8 mouse cellular contexts compared by ENCODE assay signal in genomic region chr1:74950576-74951490, GRCm38 (mm10). TPM values are rescaled to one million over a fixed set of nuclear protein-coding genes. Genes with fewer than 3 reads are reported as not detected.
DNase-seq lines count a peak whose midpoint lies in the region; ATAC-seq and TF ChIP-seq lines count a peak whose summit lies in the region.

No protein-coding gene starts in this region.

- H3K27me3 ChIP-seq in lung, embryonic 15.5 days: peaks cover 94% of the 10 kb centered on the region
- H3K27me3 ChIP-seq in forebrain, embryonic 15.5 days: peaks cover 90% of the 10 kb centered on the region
- H3K27me3 ChIP-seq in neural tube, embryonic 15.5 days (replicated peaks): peaks cover 97% of the 10 kb centered on the region

- no peak for TF ChIP-seq CTCF in lung, adult 2 months (IDR thresholded peaks at IDR 0.05; ENCODE audit: insufficient read depth, low read length)

- peak overlapping the region; percentile 37 for H3K4me3 ChIP-seq in lung, embryonic 15.5 days
- H3K4me3 ChIP-seq in lung, adult 2 months (replicated peaks; ENCODE audit: extremely low read depth, low read depth, low read length): no peak overlapping the region
- H3K4me3 ChIP-seq in forebrain, embryonic 15.5 days: peak overlapping the region; percentile 35
- peak overlapping the region; percentile 38 for H3K4me3 ChIP-seq in neural tube, embryonic 15.5 days (replicated peaks)

- no peak for DNase-seq in lung, adult 2 months
- DNase-seq in kidney, postnatal 36 days: peak; percentile 50 to 69
- no peak for DNase-seq in layer of hippocampus, adult 9-11 months
- DNase-seq in adrenal gland, postnatal 10 days: no peak
- DNase-seq in frontal cortex, postnatal 14 days (ENCODE audit: low spot score in 2 of 2): no peak

- H3K4me2 ChIP-seq in lung, embryonic 15.5 days: peak overlapping the region; percentile 75
- H3K4me2 ChIP-seq in forebrain, embryonic 15.5 days (replicated peaks): peak overlapping the region; percentile 49
- peak overlapping the region; percentile 68 for H3K4me2 ChIP-seq in neural tube, embryonic 15.5 days

- no peak overlapping the region for H3K27ac ChIP-seq in lung, embryonic 15.5 days
- H3K27ac ChIP-seq in forebrain, embryonic 15.5 days (replicated peaks): no peak overlapping the region
- H3K27ac ChIP-seq in neural tube, embryonic 15.5 days (replicated peaks): no peak overlapping the region

- ATAC-seq in lung, embryonic 15.5 days (ENCODE audit: borderline replicate concordance, extremely low read depth, low FRiP score, low TSS enrichment): 0 out of 2 replicates have a peak, but pooled peaks have one; percentile 16
- ATAC-seq in forebrain, embryonic 15.5 days (replicated peaks): no peak
- no peak for ATAC-seq in neural tube, embryonic 15.5 days (ENCODE audit: low FRiP score)

- peaks cover 38% of the 10 kb centered on the region for H3K4me1 ChIP-seq in lung, embryonic 15.5 days
- 0 out of 2 replicates have a peak, but pooled peaks cover 5% of the 10 kb centered on the region for H3K4me1 ChIP-seq in lung, adult 2 months (ENCODE audit: control insufficient read depth, insufficient read depth, low read length)
- H3K4me1 ChIP-seq in forebrain, embryonic 15.5 days: peaks cover 35% of the 10 kb centered on the region
- peaks cover 47% of the 10 kb centered on the region for H3K4me1 ChIP-seq in neural tube, embryonic 15.5 days

- no peaks in the 10 kb centered on the region for H3K36me3 ChIP-seq in lung, embryonic 15.5 days
- no peaks in the 10 kb centered on the region for H3K36me3 ChIP-seq in forebrain, embryonic 15.5 days
- no peaks in the 10 kb centered on the region for H3K36me3 ChIP-seq in neural tube, embryonic 15.5 days

- H3K9me3 ChIP-seq in lung, embryonic 15.5 days: no peaks in the 10 kb centered on the region
- no peaks in the 10 kb centered on the region for H3K9me3 ChIP-seq in forebrain, embryonic 15.5 days
- H3K9me3 ChIP-seq in neural tube, embryonic 15.5 days (replicated peaks): no peaks in the 10 kb centered on the region

- TF ChIP-seq POLR2A in lung, adult 2 months (IDR thresholded peaks at IDR 0.05; ENCODE audit: borderline replicate concordance, extremely low read depth, low read depth, low read length): no peak

- H3K9ac ChIP-seq in lung, embryonic 15.5 days: 0 out of 2 replicates have a peak overlapping the region, but pooled peaks have one; percentile 10
- no peak overlapping the region; the same call in 1 of the 2 replicates for H3K9ac ChIP-seq in forebrain, embryonic 15.5 days (replicated peaks)
- H3K9ac ChIP-seq in neural tube, embryonic 15.5 days (replicated peaks): peak overlapping the region; percentile 38

- 2% methylated on average over 82 of the region's 84 CpGs for WGBS in lung, embryonic 15.5 days
- 3% methylated on average over 83 of the region's 84 CpGs for WGBS in lung, adult 2 months
- under 1% methylated on average over 81 of the region's 84 CpGs for WGBS in forebrain, embryonic 15.5 days
- 2% methylated on average over 81 of the region's 84 CpGs for WGBS in neural tube, embryonic 15.5 days

RNA-seq across cellular contexts. Expression of gene Ihh, which starts 0.6 kb away (rescaled TPM):
- 0.06 and 0.07 TPM in 2 replicates for polyA plus RNA-seq in lung, embryonic 15.5 days (2015; fragmentation: Nextera tagmentation; extraction: Ambion mirVana)
- polyA plus RNA-seq in lung, adult 2 months (2012; rRNA removed): 0.54 and 1.2 TPM in 2 replicates
- 0.09 and 0.22 TPM in 2 replicates for polyA plus RNA-seq in forebrain, embryonic 15.5 days (2015; fragmentation: Nextera tagmentation; extraction: Ambion mirVana)
- 0.84 and 3.0 TPM in 2 replicates for polyA plus RNA-seq in neural tube, embryonic 15.5 days (2015; fragmentation: Nextera tagmentation; extraction: Ambion mirVana)
- total RNA-seq in adrenal gland, postnatal 10 days (2021): under 1 TPM; 0.18 to 0.48 TPM

RNA-seq across cellular contexts. Expression of gene Cfap65, which starts 15.4 kb away (rescaled TPM):
- polyA plus RNA-seq in lung, embryonic 15.5 days (2015; fragmentation: Nextera tagmentation; extraction: Ambion mirVana): 0.81 and 0.97 TPM in 2 replicates
- polyA plus RNA-seq in lung, adult 2 months (2012; rRNA removed): 23.0 and 27.7 TPM in 2 replicates
- polyA plus RNA-seq in forebrain, embryonic 15.5 days (2015; fragmentation: Nextera tagmentation; extraction: Ambion mirVana): 0.59 and 0.67 TPM in 2 replicates
- 0.41 and 0.43 TPM in 2 replicates for polyA plus RNA-seq in neural tube, embryonic 15.5 days (2015; fragmentation: Nextera tagmentation; extraction: Ambion mirVana)
- not detected for total RNA-seq in adrenal gland, postnatal 10 days (2021)

RNA-seq across cellular contexts. Expression of gene Cryba2, which starts 57.9 kb away (rescaled TPM):
- not detected in 2 replicates for polyA plus RNA-seq in lung, embryonic 15.5 days (2015; fragmentation: Nextera tagmentation; extraction: Ambion mirVana)
- not detected in 2 replicates for polyA plus RNA-seq in lung, adult 2 months (2012; rRNA removed)
- polyA plus RNA-seq in forebrain, embryonic 15.5 days (2015; fragmentation: Nextera tagmentation; extraction: Ambion mirVana): not detected in 2 replicates
- polyA plus RNA-seq in neural tube, embryonic 15.5 days (2015; fragmentation: Nextera tagmentation; extraction: Ambion mirVana): 0.41 and 1.5 TPM in 2 replicates
- total RNA-seq in adrenal gland, postnatal 10 days (2021): 1 to 10 TPM in 1 of 2 experiments, under 1 TPM in 1; 0.51 to 1.1 TPM

Comparison
In these comparisons a context has a peak if more than half of its experiments do, and no peak if none do; other contexts are left out.
1. RNA of gene Cfap65, which starts 15.4 kb away (polyA plus RNA-seq): 23.0 to 27.7 TPM in lung, adult 2 months; 0.81 to 0.97 TPM in lung, embryonic 15.5 days, 0.59 to 0.67 TPM in forebrain, embryonic 15.5 days and 0.41 to 0.43 TPM in neural tube, embryonic 15.5 days; every median in the first group is over 10 times any median in the second.
2. DNase-seq: peak in kidney, postnatal 36 days (2 of 2); none in lung, adult 2 months (single experiment), layer of hippocampus, adult 9-11 months (single experiment), adrenal gland, postnatal 10 days (single experiment) and frontal cortex, postnatal 14 days (0 of 2).
3. Peak in every context shown above with its lines, with median percentiles within 50 percentile points of each other: H3K4me2 ChIP-seq.